Mouse (Mus musculus): ENCODE results near the gene Arel1.

Gene Arel1

DNA sequence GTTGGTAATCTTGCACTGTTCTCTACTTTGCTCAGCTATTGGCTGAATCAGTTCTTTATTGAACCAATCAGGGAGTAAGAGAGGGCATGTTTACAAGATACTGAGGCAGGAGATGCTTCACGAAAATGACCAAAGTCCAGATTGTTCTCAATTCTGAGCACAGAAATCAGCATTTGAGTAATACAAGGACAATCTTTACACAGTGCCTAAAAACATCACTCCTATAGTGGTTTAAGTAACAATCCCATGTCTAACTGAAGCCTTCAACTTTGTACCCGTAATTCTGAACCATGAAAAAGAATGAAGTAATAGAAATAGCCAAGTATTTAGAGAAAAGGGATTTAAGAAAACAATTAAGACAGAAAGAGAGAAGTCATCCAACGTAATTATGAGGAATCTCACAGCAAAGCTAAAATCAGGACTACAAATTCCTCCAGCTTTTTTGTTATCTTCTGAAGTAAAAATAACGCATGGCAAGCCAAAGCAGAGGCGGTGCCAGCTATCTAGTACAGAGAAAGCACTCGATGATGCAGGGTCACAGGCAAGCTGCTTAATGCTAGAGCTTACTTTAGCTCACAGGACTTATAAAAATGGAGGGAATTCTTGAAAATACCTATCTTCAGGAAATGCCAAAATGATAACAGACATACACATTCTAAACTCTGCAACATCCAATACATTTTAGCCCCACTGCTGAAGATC is 22.0 kb downstream of the Arel1 start:
- no peak for DNase-seq

- no peak for DNase-seq
Measured at GRCm38 (mm10) chr12:84947894-84948583, 22.7 kb downstream of the Arel1 start.

GRCm38 (mm10) chr12:84944813-84945553 is 25.7 kb downstream of the Arel1 start:
- DNase-seq, result no peak

- no peak for DNase-seq
Measured at GRCm38 (mm10) chr12:84944150-84944812, 26.4 kb downstream of the Arel1 start.

DNA sequence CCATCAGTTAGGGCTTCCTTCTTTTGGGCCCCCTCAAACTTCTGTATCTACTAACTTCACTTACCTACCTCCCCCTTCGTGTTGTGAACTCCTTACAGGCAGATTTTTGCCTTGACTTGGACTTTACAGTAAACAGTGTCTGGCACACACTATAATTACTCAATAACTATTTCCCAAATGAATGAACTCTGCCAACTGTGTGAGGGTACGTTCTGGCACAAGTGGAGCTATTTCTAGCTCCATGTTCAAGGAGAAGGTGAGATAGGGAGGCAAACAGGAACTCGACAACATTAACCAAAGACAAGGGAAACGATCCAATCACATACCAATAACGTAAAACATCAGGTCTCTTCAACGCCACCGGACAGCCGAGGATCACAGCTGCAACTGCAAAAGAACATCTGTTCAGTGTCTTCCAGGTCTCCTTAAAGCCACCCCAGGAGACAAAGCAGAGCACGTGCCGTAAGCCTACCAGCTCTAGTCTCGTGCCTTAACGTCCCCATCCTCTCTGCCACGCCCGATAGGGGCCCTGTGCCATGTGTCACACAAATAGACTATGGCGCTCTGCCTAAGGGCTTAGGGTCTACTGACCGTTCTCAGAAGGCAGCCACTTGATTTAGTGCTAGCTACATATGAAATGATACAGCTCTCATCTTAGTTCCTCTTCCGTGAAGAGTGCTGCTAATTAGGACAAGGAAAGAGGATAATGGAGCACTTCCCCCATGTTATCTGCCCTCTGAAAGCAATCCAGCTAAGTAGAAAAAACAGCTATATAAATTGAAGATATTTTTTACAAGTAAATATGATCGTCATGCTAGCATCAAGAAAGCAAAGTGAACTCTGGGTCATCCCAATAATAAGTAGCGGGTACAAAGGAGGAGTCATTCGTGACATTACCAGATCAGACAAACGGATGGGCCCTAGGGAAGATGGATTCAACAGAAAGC is 27.4 kb downstream of the Arel1 start:
- no peak for DNase-seq

GRCm38 (mm10) chr12:84941717-84942116 is 29.0 kb downstream of the Arel1 start:
- DNase-seq, result no peak

DNA sequence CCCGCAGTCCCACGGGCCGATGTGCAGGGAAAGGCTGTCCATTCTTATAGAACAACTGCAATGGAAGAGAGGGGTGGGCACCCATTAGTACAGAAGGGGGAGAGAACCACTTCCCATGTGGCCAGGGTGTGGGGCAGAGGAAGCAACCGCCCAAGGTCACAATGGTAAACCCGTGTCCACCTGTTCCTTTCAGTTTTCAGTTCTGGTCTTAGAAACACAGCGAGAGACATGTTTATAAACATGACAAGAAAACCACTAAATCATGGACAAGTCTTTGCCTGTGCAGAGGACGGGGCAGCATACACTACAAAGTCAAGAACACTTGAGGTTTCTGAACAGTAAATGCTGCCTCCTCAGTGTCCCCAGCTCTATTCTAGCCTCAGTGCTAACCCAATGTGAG is 30.4 kb downstream of the Arel1 start:
- DNase-seq, result no peak

GRCm38 (mm10) chr12:84939117-84939516 is 31.6 kb downstream of the Arel1 start:
- no peak for DNase-seq

- no peak for DNase-seq
Measured at GRCm38 (mm10) chr12:84935343-84935742, 35.4 kb downstream of the Arel1 start.

- DNase-seq, result no peak
Measured at GRCm38 (mm10) chr12:84932210-84932609, 38.5 kb downstream of the Arel1 start.

DNA sequence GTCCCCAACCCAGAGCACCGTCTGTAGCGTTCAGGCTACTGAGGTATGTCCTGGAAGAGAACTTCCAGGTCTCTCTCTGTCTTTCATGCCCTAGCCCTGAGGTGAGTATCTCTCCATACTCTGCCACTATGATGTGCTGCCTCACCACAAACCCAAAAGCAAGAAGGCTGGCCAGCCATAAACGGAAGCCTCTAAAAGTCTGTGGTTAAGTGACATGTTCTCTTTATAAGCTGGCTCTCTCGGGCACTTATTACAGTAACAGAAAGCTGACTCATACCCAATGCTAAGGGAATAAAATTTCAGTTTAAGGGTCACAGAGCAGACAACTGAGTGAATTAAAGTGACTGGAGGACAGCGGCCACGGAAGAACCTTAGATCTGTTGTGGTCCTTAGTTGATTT is 44.2 kb downstream of the Arel1 start:
- DNase-seq, result no peak

GRCm38 (mm10) chr12:84924324-84924723 is 46.4 kb downstream of the Arel1 start:
- no peak for DNase-seq

- no peak for DNase-seq
Measured at GRCm38 (mm10) chr12:84921881-84922419, 48.8 kb downstream of the Arel1 start.

GRCm38 (mm10) chr12:84918809-84919208 is 51.9 kb downstream of the Arel1 start:
- no peak for DNase-seq

DNA sequence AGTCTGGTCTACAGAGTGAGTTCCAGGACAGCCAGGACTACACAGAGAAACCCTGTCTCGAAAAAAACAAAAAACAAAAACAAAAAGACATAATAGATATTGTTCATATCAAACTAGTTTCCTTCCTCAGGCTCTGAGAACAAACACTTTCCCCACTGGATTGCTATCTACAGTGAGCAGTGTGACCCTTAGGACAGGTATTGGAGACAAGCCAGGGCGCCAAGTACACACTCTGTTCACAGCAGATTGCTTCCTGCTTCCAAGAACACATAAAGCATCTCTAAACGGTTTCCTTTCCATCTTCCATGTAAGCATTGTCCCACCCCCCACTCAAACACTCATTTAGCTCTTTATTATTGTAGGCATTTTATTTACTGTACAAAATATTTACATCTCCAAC is 52.9 kb downstream of the Arel1 start:
- no peak for DNase-seq

- DNase-seq, result no peak
Measured at GRCm38 (mm10) chr12:84914959-84915358, 55.7 kb downstream of the Arel1 start.

DNA sequence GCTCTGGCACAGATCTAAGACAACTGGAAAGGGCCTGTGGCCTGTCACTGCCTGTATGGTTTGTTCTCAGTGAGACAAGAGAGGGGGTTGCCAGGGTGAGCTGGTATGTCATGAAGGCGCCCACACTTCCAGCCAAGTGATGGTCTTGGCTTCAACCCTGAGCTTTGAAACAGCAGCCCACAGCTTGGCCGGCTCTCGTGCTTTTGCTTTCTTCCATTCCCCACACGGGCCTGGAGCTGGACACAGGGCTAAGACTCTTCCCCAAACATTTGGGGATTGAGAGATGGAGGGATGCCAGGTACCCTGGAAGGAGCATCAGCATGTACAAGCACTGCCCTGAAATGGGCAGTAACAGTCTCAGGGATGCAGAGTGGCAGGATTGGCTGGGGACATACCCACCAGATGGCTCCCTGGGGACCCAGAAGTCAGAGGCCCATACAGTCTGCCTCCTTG is 58.0 kb downstream of the Arel1 start:
- DNase-seq, result no peak

DNA sequence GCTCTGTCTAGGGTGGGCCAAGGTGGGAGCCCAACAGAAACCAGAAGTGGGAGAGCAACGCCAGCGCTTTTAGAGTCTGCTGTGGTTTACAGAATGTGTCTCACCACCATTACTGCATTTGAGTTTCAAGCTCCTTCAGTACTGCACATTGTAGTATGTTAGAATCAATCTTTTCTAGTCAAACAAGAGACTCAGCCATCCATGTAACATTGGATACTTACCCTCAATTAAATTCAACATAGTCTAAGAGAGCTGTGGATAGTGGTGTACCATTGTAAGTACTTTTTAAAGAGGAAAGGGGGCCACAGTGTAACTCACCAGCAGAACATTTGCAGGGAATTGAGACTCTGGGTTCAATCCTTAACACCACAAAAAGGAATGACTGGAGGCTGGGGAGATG is 59.1 kb downstream of the Arel1 start:
- DNase-seq, result no peak

DNA sequence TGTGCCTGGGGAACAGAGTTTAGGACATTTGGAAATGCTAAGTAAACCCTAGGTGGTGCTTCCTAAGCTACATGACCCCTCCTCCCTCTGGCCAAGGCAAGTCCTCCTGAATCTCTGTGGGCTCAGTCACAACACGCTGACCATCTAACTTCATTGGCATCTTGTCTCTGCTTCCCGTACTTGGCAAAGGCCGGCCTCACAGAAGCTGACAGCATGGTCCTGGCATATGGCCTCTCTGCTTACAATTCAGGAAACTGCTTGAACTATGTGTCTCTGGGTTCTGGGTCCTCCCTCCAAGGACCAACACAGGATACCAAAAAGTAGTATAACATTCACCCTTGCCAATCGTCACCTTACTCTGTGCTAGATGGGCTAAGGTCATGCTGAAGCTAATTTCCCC is 60.6 kb downstream of the Arel1 start:
- DNase-seq, result no peak

- DNase-seq, result no peak
Measured at GRCm38 (mm10) chr12:84907627-84908480, 62.8 kb downstream of the Arel1 start.

Data from kidney, adult 11 months (tissue).